Mouse (Mus musculus) MN1 (cell line): ENCODE data around the gene Rpp38.

Experiments
- DNase-seq: peaks from one replicate; pipeline ENCODE4 v3.0.0-alpha.2; 2016; ENCODE audit warnings: low spot score

Rpp38 gene

DNA sequence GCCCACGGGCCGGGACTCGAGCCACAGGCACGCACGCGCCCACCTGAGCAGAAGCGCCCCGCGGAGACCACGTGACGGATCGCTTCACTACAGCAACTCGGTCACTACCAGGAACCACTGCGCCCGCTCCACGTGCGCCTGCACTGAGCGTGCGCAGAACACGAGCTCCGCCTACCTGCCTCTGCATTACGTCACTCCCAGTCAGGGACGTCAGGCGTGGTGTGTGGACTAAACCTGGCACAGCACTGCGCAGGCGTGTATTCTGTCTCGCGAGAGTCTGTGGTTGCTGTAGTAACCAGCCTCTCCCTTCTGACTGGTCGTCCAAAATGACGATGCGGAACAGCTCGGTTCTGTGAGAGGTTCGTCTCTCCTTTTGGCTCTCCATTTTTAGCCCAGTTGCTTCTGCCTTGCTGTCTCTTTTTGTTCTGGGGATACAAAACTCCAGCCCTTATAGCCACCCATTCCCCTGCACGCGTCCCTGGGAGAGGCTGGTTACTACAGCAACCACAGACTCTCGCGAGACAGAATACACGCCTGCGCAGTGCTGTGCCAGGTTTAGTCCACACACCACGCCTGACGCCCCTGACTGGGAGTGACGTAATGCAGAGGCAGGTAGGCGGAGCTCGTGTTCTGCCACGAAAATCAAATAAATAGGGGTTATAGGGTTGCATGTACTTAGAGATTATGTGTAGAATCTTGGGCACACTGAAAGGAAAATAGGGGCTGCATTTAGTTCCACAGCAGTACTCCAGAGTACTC lies at the start of gene Rpp38:
Rpp38 (minus strand) TSS at position 160 of the 759 bp plus-strand sequence.
- peak; percentile 95 for DNase-seq

DNA sequence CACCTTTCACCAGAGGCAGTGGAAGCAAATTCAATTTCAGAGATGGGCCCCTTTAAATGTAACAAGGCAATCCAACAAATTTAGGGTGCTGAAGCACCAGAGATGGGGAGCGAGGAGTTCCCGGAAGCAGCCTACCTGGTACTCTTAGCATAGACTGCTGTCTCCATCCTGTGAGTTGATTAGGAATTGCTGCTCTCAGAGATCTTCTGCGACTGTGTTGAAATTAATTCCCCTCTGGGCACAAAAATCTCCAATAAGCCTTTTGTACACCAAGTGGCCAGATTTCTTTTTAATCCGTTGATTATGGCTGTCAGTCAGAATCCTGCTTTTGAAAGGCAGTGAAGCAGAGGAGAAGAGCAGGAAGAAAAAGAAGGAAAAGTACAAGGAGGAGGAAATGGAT lies 32.7 kb upstream of the Rpp38 start:
- no peak for DNase-seq

DNA sequence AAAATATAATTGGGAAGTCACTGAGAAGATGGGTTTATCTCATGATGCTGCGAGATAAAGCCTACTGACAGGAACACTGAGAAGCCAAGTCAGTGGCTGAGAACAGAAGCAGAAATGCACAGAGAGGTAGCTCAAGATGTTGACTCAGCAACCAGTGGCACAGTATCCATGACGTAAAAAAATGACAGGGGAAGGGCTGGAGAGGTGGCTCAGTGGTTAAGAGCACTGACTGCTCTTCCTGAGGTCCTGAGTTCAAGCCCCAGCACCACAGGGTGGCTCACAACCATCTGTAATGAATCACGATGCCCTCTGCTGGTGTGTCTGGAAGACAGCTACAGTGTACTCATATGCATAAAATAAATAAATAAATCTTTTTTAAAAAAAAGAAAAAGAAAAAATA lies 28.6 kb upstream of the Rpp38 start:
- DNase-seq = no peak

DNA sequence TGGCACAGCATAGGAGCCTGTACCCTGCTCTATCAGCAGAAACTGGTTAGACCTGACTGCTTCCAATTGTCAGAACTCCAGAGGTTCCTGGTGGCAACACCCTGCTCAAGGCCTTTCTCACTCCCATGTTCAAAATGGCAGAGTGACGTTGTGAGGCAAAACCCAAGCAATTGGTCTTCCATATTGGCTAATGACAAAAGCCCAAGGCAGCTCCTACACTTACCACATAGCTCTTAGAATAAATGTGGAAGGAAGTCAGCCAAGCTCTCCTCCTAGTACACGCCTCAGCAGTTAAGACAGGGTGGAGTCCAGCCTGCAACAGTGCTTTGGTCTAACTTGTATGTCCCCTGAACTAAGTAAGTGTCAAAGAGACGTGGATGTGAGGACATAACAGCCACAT lies 25.4 kb upstream of the Rpp38 start:
- no peak for DNase-seq

DNA sequence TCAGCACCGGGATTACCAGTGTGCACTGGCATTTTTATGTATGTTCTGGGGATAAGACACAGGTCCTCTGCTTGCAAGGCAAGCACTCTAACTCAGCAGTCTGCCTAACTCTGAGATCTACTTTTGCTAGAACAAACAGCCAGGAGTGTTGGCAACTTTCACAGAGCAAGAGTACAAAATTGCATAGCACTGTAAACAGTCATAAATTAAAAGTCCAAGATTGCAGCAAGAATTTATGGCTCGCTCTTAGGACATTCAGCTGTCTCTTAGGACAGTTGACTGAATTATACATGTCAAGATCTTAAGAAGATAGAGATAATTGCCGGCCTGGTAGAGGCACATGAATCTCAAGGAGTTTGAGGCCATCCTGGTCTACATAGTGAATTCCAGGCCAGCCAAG lies 23.9 kb upstream of the Rpp38 start:
- DNase-seq = no peak

DNA sequence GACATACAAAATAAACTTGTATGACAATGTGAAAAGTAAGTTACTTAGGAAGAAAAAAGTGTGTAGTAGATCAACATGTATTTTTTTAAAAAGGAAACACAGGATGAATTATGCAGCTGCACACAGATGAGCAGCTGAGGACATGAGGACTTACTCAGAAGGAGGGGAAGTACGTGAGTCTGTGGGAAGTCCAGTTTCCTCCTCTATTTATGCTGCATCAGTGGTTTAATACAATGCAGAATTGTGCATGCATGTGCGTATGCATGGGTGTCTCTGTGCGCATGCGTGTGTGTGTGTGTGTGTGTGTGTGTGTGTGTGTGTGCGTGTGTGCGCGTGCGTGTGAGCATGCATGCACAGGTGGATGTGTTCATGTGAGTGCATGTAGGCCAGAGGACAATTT lies 23.4 kb upstream of the Rpp38 start:
- no peak for DNase-seq

DNA sequence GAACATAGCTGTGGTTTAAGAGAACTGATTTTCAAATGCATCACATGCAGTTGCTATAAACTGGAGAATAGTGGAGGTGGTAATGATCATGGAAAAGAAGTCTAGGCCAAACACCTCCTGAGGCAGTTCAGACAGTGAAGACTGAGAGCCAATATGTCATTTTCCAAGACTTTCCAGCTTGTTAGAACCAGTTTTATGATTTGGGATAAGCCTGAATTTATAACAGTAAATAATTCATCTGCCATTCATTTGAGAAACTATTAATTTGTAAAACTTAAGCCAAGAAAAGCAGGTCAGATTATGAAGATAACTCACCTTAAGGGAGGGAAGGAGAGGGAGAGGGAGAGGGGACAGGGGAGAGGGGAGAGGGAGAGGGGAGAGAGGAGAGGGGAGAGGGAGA lies 20.7 kb upstream of the Rpp38 start:
- no peak for DNase-seq

DNA sequence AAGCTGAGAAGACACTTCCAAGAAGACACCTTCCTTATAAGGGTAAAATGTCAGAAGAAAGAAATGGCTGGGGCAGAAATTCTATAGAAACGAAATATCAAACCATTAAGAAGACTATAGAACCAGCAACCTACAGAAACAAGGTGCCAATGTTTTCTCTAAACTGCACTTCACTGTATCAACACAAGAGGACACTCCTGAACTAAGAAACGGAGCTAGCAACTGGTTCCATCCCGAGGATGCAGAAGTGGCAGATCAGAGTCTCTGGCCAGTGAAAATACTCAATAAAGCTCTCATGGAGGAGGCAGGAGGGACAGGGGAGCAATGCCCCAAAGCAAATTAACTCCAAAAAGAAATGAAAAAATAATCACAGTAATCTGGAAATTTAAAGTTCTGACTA lies 16.5 kb upstream of the Rpp38 start:
- peak; percentile 31 for DNase-seq

DNA sequence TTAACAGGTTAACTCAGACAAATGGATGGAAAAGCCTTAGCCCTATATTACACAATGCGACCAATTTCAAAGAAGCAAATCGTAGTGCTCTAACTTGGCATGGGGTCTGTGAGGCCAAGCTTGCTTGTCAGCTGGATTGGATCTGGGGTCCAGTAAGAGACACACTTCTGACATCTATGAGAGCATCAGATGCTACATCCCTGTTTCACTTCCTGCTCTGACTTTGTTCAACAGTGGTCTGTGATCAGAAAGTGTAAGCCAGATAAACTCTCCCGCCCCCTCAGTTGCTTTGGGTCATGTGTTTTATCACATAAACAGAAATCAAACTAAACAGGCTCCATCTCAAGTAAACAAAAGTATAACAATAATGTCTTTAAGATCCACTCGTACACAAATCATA lies 16.0 kb upstream of the Rpp38 start:
- no peak for DNase-seq

DNA sequence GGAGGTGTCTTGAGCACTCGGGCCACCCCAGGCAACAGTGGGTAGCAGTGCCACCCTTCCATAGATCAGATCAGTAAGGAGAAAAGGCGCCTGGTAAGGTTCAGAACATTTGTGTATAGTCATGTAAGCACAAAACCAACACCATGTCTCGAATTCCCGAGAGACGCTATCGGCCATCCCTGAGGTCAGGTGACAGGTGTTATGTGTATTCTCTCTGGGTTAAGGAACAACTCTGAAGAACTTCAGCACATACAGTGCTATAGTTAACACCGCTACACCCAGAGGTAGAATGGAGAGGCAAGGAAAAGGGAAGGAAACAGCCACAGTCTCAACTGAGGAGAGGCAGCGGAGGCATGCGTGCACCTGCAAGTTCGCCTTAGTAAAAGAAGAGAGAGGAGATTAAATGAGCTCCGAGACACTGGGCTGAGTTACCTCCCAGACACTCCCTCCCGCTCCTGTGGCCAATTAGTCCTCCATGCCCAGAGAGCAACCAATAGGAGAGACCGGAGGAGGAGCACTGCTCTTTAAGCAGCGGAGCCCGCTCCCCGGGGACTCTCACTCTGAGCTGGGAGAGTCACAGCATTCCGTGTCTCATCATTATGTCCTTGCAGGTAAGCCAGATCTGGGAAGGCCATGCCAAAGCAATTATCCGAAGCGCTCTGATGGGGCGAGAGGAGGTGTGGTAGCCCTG lies 3.3 kb upstream of the Rpp38 start, which contains the start of gene Acbd7:
Acbd7 (plus strand) TSS at position 558 of the 691 bp plus-strand sequence.
- DNase-seq = peak; percentile 67

DNA sequence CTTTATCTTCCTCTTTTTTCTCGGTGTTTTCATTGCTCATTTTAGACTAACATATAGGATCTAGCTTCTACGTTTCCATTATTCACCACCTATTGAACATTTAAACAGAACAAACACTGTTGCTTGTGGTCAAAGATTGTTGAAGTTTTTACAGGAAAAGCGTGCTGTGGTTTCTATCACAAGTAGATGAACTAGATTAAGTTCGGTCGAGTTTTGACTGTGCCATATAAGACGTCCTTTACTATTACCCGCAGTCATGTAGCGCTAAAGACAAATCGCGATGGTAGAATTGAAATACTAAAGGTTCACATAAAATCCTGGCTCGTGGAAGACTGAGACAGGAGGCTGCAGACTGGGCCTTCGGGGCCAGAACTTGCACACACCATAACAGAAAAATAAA lies 1.3 kb upstream of the Rpp38 start:
- no peak for DNase-seq

DNA sequence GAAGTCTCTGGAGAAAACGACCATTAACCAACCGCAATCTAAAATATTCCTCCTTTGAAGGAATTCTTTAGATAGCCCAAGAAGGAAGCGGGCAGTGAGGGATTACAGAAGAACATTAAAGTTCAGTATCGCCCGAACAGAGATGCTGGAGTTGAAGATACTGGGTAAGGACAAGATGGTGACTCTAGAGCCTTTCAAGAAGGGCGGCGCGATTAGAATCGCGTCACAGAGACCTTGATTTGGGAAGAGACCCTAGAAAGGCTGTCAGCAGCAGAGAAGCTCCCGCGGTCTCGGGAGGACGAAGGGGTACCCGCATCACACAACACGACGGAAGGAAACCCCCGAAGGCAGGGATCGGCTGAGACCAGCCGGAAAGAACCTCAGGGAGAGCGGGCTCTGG lies 387 bp downstream of the Rpp38 start:
- no peak for DNase-seq

DNA sequence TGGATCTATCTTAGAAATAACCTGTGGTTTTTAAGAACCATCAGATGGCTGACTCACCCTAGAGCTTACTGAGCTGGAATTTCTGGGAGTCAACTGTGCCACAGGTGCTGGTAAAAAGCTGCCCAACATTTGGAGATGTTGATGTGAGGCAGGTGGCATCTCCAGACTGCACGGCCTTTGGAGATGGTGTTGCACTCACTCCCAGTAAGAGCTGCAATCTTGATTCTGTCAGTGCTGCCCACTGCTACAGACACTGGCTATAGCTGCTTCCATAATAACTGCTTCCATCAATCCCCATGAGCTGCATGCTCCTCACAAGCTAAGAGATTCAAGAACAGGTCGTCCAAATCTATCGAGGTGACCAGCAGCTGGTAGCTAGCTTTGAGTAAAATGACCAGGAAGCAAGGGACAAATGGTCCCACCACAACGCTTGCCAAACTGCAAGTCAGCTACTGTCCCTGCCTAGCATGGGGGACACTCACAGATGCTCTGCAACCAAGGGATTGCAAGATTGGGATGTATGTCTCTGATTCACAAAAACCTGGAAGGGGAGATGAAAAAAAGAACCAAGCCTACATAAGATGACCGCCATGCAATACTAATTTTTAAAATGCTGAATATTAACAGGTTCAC lies 1.3 kb downstream of the Rpp38 start:
- DNase-seq = no peak

DNA sequence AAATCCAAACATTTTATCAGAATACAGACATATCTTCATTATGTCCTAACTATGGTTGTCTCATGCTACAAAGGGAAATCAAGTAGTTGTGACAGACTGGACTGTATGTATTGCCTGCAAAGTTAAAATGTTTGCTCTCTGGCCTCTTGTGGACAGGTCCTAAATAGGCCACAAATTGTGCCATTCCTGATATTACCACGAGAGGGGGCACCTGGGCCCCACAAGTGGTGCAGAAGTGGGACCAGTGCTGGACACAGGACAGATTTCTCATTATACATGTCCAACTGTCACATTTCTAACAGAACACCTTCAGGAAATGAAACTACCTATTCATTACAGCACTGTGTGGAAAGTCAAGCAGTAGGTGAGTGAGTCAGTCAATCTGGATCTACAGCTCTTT lies 5.1 kb downstream of the Rpp38 start:
- peak; percentile 72 for DNase-seq

DNA sequence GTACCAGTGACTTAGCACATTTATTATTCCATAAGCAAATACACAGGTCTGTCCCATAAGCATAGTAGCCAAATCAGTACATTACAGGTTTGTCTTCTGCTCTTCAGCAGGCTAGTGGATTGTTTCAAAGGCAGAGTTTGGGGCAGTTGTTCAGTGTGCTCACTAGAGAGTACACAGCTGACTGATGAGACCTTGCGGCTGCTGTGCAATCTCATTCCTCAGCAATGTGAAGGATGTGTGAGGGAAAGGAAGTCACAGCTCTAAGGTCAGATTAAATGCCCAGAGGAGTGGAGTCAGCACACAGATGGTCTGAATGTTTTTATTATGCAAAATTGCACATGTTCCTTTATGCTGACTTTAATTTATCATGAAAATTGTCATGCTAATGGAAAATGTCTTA lies 5.9 kb downstream of the Rpp38 start:
- no peak for DNase-seq

DNA sequence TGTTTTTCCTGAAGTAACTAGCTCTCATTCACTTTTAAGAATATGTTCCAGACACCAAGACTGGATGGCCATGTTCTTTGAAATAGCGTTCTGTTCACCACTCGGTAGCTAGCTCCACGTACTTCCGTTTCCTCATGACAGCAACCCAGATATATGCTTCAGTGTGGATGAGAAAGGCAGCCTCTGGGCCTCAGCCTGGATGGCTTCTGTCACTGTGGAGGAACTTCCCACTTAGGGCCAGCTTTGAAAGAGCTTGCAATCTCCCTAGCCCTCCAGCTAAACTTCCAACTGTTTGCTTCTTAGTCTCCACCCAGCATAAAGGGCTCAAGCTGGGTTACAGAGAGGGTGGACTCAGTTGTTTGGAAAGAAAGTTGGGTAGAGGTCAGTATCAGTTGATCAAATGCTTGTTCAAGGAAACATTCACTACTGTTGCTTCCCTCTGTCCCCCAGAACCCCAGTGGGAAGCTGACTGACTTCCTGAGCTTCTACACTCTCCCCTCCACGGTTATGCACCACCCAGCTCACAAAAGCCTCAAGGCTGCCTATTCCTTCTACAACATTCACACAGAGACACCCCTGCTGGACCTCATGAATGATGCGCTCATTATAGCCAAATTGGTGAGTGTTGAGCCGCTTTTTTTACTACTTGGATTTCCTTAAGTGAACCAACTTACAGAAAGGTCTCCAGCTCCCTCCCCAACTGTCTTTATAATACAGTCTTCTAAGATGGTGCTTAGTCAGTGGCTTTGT lies 7.9 kb downstream of the Rpp38 start:
- no peak for DNase-seq

DNA sequence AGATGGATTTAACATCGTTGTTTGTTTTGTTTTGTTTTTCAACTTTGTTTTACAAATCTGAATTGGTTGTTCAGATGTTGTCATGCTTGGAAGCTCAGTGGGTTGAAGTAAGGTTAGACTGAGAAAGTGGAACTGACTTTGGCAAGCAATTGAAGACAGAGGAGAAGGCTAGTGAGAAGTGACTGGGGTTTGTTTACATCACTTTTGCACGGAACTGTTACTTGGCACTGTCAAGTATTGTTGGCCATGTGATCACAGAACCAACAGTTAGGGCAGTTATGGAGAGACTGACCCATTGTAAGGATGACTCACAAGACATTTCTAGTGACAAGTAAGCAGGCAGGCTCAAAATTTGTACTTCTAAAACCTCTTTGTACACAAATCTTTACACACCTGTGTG lies 9.3 kb downstream of the Rpp38 start:
- DNase-seq = no peak

DNA sequence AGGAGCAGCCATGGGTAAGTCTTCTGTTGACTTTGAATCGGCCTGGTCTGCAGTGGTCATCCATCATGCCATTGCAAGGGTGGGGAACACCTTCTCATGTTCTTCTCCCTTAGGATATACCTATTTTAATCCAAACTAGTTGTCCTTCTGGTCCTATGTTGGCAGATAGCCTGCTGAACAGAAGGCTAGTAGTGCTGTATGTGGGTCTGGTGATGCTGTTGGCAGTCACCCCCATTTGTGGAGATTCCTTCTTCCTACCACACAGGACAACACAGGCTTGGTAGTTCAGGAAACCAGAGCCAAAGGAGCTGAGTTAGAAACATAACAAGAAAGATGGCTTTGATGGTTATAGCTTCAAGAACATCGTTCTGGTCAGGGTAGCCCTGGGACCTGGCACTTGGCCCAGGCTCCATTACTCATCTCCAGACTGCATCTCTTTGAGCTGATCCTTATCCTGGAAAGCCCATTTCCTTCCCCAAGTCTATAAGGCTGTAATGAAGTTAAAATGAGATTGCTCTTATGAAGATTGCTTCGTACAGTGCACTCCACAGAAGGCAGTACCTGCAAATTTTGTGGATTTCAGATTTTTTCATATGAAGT lies 26.9 kb downstream of the Rpp38 start:
- DNase-seq = peak; percentile 72

DNA sequence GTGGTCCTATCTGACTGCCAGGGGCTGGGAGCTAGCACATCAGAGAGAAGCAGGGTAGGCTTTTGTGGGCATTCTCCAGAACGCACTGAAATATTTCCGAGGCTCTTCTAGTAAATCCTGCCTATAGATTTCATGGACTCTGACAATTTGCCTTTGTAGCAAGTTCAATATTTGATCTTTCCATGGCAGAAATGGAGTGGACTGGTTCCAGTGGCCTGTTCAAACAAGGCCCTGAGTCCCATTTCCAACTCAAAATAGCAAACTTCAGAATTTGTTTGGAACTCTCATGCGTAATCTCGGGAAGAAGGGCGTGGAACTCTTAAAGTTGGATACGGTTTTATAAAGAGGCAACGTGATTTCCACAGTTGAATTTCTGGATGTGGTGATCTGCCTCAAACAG lies 36.6 kb downstream of the Rpp38 start:
- no peak for DNase-seq

DNA sequence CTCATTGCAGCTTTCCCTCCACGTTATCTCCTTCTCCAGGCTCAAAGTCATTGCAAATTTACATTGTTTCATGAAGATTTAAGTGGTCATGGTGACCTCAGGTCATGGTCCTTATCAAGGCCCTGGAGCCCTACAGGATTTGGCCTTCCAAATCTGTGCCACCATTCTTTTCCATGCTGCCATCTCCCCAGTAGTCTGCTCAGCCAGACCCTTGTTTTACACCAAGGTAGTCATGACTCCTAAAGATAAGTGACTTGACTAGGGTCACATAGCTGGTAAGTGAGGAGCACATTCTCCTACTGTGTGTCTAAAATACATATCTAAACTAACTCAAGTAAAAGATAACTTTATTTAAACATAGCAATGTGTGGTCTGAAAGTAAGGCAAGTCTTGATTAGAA lies 40.3 kb downstream of the Rpp38 start:
- DNase-seq = no peak

DNA sequence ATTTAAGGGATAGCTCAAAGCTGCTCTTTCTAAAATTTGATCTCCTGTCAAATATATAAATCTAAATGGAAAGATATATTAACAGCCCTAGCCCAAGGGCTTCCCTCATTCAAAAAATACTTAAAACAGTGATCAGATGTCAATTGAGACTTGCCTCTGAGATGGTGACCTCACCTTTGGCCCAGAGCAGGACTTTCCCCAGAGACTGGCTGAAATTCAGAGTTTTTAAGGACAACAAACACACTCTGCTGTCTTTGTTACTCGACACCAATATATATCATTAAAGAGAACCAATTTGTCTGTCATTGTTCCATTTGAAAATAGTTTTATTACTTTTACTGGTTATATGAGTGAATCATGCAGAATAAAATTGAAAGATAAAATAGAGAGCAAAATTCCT lies 42.9 kb downstream of the Rpp38 start:
- no peak for DNase-seq

DNA sequence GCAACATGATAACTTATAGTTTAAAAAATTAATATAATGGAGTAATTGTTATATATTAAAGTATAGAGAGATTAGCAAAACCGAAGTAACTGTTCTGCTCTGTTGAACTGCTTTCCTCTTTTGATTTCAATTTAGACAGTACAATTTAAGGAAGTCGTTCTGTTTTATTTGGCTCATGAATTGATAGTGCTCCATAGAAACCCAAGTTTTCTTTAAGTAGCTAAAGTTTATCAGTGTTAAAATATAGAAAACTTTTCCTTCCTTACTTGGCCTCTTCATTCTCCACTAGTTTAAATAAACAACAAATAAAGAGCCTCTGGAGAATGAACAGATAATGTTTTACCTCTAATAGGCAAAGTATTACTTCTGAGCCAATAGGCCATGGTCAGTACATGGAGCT lies 46.2 kb downstream of the Rpp38 start:
- DNase-seq = no peak
